Mouse (Mus musculus): ENCODE results near the gene Cyp1a1. TPM values are rescaled to one million over a fixed set of nuclear protein-coding genes. Genes with fewer than 3 reads are reported as not detected.

Gene Cyp1a1
- polyA plus RNA-seq (2014; fragmentation: Illumina TruSeq; extraction: RNeasy Lipid Tissue Mini Kit (QIAGEN cat#74804); ENCODE audit: low read depth, low replicate concordance) = 1.3 TPM

GRCm38 (mm10) chr9:57687751-57688150 lies at the start of gene Cyp1a1:
Cyp1a1 (plus strand) TSS chr9:57687928.

GRCm38 (mm10) chr9:57653283-57653682 lies 34.4 kb upstream of the Cyp1a1 start, which contains the start of gene Csk:
Csk (minus strand) TSS chr9:57653631.

GRCm38 (mm10) chr9:57683520-57683919 lies 4.2 kb upstream of the Cyp1a1 start, which contains the start of gene Cyp1a2:
Cyp1a2 (minus strand) TSS chr9:57683703.

GRCm38 (mm10) chr9:57708068-57708719 lies 20.5 kb downstream of the Cyp1a1 start, which contains the start of gene Edc3:
Edc3 (plus strand) TSS chr9:57708540.

Other genes starting within 250 kb of the Cyp1a1 start
- gene Ppcdc, start 247.8 kb upstream of the Cyp1a1 start, polyA plus RNA-seq (2014; fragmentation: Illumina TruSeq; extraction: RNeasy Lipid Tissue Mini Kit (QIAGEN cat#74804); ENCODE audit: low read depth, low replicate concordance) = 7.9 TPM
- gene Scamp5, start 219.9 kb upstream of the Cyp1a1 start, polyA plus RNA-seq (2014; fragmentation: Illumina TruSeq; extraction: RNeasy Lipid Tissue Mini Kit (QIAGEN cat#74804); ENCODE audit: low read depth, low replicate concordance) = 10.6 TPM
- gene Rpp25, start 183.9 kb upstream of the Cyp1a1 start, polyA plus RNA-seq (2014; fragmentation: Illumina TruSeq; extraction: RNeasy Lipid Tissue Mini Kit (QIAGEN cat#74804); ENCODE audit: low read depth, low replicate concordance) = not detected
- 1,567 TPM for gene Cox5a, start 166.7 kb upstream of the Cyp1a1 start, polyA plus RNA-seq (2014; fragmentation: Illumina TruSeq; extraction: RNeasy Lipid Tissue Mini Kit (QIAGEN cat#74804); ENCODE audit: low read depth, low replicate concordance)
- gene Fam219b, start 150.4 kb upstream of the Cyp1a1 start, polyA plus RNA-seq (2014; fragmentation: Illumina TruSeq; extraction: RNeasy Lipid Tissue Mini Kit (QIAGEN cat#74804); ENCODE audit: low read depth, low replicate concordance) = 6.4 TPM
- gene Mpi, start 135.2 kb upstream of the Cyp1a1 start, polyA plus RNA-seq (2014; fragmentation: Illumina TruSeq; extraction: RNeasy Lipid Tissue Mini Kit (QIAGEN cat#74804); ENCODE audit: low read depth, low replicate concordance) = 16.5 TPM
- gene Scamp2, start 127.0 kb upstream of the Cyp1a1 start, polyA plus RNA-seq (2014; fragmentation: Illumina TruSeq; extraction: RNeasy Lipid Tissue Mini Kit (QIAGEN cat#74804); ENCODE audit: low read depth, low replicate concordance) = 28.1 TPM
- 6.8 TPM for gene Ulk3, start 98.5 kb upstream of the Cyp1a1 start, polyA plus RNA-seq (2014; fragmentation: Illumina TruSeq; extraction: RNeasy Lipid Tissue Mini Kit (QIAGEN cat#74804); ENCODE audit: low read depth, low replicate concordance)
- gene Cplx3, start 81.6 kb upstream of the Cyp1a1 start, polyA plus RNA-seq (2014; fragmentation: Illumina TruSeq; extraction: RNeasy Lipid Tissue Mini Kit (QIAGEN cat#74804); ENCODE audit: low read depth, low replicate concordance) = not detected
- not detected for gene Lman1l, start 67.2 kb upstream of the Cyp1a1 start, polyA plus RNA-seq (2014; fragmentation: Illumina TruSeq; extraction: RNeasy Lipid Tissue Mini Kit (QIAGEN cat#74804); ENCODE audit: low read depth, low replicate concordance)
- 1.9 TPM for gene Csk, start 34.3 kb upstream of the Cyp1a1 start, polyA plus RNA-seq (2014; fragmentation: Illumina TruSeq; extraction: RNeasy Lipid Tissue Mini Kit (QIAGEN cat#74804); ENCODE audit: low read depth, low replicate concordance)
- not detected for gene Cyp1a2, start 4.2 kb upstream of the Cyp1a1 start, polyA plus RNA-seq (2014; fragmentation: Illumina TruSeq; extraction: RNeasy Lipid Tissue Mini Kit (QIAGEN cat#74804); ENCODE audit: low read depth, low replicate concordance)
- gene Edc3, start 20.6 kb downstream of the Cyp1a1 start, polyA plus RNA-seq (2014; fragmentation: Illumina TruSeq; extraction: RNeasy Lipid Tissue Mini Kit (QIAGEN cat#74804); ENCODE audit: low read depth, low replicate concordance) = 2.6 TPM
- gene Clk3, start 77.9 kb downstream of the Cyp1a1 start, polyA plus RNA-seq (2014; fragmentation: Illumina TruSeq; extraction: RNeasy Lipid Tissue Mini Kit (QIAGEN cat#74804); ENCODE audit: low read depth, low replicate concordance) = 23.9 TPM
- 0.89 TPM for gene Arid3b, start 148.9 kb downstream of the Cyp1a1 start, polyA plus RNA-seq (2014; fragmentation: Illumina TruSeq; extraction: RNeasy Lipid Tissue Mini Kit (QIAGEN cat#74804); ENCODE audit: low read depth, low replicate concordance)
- gene Ubl7, start 223.1 kb downstream of the Cyp1a1 start, polyA plus RNA-seq (2014; fragmentation: Illumina TruSeq; extraction: RNeasy Lipid Tissue Mini Kit (QIAGEN cat#74804); ENCODE audit: low read depth, low replicate concordance) = 45.6 TPM